Mouse (Mus musculus): ENCODE measurements around the gene Idua.

Gene Idua

DNA sequence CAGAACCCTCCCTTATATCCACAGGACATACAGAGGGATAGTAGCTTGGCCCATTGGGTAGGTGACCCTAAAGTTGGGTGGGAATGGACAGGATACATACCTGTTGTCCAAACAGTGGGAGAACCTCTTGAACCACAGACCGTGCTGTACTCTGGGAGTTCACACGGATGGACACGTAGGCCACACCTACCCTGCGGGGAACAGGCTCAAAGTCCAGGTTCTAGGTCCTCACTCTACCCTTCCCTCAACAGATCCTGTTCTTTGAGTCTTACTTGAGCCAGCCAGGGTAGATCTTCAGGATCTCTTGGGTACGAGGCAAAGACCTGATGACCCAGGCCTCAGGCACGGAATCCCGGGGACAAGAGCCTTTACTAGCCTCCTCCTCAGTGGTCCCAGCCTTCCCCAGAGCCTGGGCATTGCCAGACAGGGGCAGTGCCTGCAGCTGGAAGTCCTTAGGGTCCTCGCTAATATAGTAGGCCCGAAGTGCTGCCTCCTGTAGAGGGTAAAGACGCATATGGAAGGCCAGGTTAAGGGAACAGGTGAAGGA lies 5.6 kb upstream of the Idua start:
- DNase-seq (ENCODE audit: low spot score) = no peak

DNA sequence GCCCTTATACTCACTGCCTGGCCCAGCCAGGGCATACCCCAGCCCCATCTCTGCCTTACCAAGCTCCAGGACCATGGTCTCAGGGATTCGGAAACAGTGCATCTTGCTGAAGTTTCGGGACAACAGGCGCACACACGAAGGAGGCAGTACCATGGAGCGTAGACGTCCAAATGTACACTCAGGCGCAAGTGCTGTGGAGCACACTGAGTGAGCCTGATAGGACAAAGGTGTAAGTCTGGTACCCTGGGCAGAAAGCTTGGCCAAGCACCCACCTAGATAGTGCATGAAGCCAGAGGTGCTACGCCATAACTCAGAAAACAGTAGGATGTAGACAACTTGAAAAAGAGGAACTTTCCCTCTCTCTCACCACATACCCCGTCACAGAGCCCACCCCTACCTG lies 4.8 kb upstream of the Idua start:
- DNase-seq (ENCODE audit: low spot score) = no peak

DNA sequence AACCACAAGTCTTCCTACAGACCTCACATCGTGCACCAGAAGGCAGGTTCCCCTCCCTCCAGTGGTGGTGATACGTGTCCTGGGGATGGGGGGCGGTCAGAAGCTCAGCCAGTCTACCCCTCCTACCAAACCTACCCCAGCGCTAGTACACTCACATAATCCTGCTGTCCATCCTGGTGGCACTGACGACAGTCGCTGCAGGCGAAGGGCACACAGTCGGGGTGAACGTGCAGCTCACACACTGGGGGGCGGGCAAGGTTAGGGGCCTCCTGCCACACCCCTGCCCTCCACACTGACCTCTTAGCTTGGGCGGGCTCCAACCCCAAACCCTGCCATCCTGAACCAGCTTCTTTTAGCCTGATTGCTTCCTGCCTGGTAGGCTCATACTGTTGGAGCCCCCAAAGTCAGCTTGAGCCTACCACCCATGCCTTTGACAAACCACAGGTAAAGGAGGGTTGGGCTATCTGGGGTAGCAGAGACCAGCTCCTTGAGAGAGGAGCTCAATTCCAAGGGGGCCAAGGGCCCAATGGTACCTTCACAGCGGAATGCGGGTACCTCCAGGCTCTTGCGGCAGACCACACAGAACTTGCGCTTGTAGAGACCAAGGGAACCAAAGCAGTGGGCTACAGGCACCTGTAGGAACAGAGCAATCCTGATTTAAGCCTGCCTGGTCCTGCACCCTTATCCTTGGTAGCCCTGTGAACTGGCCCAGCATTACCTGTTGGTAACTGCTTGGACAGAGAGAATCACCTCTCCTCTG lies 4.1 kb upstream of the Idua start:
- no peak for DNase-seq (ENCODE audit: low spot score)

DNA sequence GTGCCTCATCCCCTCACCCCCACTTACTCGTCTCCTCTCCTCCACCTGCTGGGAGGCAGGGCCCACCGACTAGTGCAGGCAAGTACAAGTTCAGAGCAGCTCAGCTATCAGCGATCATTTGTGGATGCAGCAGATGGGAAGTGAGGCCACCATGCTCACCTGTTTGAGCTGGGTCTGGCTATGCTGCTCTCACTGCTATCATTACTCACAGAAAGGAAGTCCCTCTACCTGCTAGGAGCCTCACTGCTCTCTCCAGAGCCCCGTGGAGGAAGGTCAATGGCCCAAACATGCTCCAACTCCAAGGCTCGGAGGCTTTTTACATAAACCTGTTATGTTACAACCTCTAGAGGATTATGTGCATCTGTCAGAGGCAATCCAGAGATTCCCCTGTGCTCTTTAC lies 2.7 kb upstream of the Idua start:
- DNase-seq (ENCODE audit: low spot score) = no peak

DNA sequence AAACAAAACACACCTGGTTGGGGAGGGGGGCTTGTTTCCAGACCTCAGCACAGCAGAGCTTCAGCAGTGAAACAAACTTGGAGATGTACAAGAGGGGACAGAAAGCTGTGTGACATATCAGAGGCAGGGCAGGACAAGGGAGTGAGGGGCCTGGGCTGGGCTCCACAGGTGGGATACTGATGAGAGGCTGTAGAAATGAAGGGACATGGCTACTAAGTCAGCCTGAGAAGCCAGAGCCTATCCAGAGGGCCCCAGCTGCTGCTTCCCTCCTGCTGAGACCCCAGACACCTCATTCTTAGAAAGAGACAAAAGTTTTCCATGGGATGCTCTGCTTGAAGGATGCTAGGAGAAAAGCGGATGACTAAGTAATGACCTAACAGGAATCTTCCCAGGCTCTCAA lies 1.5 kb upstream of the Idua start:
- DNase-seq (ENCODE audit: low spot score) = no peak

DNA sequence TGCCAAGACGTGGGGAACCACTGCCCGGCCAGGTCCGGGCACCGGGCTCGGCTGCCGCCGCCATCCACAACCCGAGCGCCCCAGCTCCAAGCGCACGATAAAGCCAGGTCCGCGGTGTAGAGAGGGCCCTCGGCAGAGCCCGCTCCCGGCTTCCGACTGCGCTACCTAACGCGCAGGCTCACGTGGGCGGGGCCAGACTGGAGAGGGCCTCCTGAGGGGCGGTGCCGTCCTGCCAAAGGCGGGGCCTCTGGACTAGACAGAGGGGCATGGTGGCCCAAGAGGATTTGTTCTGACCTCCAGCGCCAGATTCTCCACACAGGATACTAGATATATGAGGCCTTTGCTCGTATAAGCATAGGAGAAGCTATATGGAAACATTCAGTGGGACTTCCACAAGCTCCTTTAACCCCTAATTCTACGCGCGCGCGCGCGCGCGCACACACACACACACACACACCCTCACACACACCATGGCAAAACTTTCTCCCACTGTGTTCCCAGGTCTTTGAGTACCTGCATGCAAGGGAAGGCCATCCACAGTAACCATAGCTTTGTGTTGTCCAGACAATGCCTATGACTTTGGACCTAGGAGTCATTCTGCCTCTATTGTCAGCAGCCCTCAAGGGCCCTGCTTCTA lies 619 bp downstream of the Idua start:
- DNase-seq (ENCODE audit: low spot score) = peak; percentile 93

DNA sequence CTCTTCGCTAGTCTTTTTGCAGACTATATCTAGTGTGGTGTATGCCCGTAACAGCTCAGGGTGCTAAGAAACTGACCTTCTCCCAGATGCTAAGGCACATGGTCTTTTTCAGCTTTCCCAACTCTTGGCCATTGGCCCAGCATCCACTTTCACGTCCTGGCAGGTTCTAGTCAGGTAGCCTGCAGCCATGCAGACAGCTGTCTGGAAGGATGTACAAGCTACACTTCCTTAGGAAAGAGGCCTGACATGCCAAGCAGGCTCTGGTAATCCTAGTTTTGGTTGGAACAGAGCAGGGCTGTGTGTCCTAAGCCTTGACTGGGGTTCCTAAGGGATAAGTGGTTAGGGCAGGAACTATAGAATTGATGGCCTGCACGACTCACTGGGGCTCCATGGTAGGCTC lies 2.6 kb downstream of the Idua start:
- DNase-seq (ENCODE audit: low spot score) = no peak

DNA sequence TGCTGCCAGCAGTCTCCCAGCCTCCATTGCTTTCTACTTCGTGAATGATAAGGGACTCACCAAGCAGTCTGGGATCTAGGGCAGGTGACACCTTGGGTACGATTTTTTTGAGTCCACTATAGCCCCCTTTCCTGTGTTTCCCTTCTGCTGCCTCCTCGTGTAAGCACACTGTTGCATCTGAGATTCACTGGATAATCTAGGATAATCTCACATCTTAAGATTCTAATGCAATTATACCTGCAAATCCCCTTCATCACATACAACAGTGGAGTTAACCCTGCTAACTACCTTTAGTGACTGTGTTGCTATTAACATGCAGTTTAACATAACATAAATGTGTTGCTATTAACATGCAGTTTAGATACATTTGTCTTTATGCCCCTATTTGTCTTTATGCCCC lies 4.9 kb downstream of the Idua start:
- DNase-seq (ENCODE audit: low spot score) = no peak

DNA sequence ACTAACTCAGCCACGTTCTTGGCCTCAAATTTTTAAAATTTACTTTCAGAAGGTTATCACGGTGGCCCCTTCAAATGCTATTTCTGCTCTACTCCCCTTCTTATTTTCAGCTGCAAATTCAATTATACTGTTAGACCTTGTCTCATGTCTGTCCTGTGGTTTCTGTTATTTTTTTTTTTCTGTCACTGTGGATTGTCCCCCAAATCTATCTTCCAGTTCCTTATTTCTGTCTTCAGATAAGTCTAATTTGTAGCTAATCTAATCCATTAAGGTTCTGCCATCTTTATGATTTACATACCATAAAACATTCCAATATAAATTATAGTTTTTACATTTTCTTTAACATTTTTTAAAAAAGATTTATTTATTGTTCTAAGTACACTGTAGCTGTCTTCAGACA lies 7.2 kb downstream of the Idua start:
- DNase-seq (ENCODE audit: low spot score) = no peak

DNA sequence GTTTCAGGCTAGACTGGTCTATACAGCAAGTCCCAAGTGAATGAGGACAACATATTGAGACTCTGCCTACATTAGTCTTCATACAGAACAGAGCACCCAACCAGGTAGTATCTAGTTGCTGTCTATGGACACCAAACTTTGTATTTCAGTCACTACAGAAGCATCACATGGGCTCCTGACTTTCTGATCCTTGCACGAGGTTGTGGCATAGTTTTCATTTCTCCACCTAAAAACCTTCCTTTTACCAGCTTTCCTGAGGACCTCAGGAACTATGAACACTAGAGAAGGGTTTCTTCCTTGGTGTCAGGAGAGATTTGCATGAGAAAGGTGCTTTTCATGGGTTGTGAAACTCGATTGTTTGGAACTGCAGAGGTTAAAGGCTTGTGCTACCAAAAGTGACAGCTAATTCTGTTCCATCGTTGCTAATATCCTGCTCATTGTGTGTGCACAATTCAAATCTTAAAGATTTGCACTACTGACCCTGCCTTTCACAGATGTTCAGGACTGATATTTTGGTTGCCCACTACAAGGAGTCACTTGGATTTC lies 8.3 kb downstream of the Idua start:
- no peak for DNase-seq (ENCODE audit: low spot score)

DNA sequence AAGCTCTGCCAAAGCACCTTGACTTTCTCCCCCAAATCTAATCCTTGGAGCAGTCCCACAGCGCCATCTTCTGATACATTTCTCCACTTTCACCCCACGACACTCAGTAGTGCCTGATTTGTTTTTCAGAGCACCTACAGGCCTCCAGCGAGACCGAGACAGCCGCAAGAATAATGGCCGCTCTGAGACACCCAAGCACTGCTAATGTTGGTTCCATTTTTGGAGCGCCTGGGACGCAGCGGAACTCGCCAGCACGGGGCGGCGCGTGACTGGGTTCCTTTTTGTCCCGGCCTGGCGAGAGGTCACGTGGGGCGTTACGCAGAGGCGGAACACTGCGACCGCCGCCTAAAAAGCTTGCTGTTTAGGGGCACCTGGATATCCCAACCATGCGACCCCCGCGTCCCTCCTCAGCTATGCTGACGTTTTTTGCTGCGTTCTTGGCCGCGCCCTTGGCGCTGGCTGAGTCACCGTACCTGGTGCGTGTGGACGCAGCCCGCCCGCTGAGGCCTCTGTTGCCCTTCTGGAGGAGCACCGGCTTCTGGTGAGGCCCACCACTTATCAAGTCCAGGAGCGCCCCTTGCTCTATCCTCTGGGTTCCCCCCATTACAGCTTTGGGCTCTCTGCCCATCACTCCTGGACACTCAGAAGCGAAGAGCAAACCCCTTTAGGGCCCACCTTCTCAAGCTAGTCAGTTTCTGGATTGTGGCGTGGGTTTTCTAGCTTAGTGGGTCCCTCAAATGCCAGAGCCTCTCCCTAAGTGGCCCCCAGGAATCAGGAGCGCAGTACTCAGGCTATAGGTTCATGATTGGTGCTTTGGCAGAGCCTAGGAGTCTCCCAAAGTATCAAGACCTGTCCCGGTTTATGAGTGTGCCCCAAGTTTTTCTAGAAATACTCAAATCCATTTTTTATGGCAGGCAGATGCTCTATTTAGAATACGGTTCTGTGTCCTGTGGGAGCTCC lies 9.1 kb downstream of the Idua start, which contains the start of gene Dgkq:
TSS of gene Dgkq (minus strand) at position 696 of the 960 bp plus-strand sequence.
- DNase-seq (ENCODE audit: low spot score) = peak; percentile 86

DNA sequence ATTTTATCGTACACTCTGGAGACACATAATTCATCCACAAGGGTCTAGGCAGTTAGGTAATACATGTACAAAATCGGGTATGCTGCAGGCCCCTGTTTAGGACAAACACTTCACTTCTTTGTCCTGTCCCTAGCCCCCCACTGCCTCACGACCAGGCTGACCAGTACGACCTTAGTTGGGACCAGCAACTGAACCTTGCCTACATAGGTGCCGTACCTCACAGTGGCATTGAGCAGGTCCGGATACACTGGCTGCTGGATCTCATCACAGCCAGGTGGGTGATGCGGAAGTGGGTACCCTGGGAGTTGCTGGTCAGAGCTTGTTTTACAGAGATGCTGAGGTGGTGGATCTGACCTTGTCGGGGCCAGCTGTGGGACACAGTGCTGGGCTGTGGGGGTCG lies 9.9 kb downstream of the Idua start:
- no peak for DNase-seq (ENCODE audit: low spot score)

DNA sequence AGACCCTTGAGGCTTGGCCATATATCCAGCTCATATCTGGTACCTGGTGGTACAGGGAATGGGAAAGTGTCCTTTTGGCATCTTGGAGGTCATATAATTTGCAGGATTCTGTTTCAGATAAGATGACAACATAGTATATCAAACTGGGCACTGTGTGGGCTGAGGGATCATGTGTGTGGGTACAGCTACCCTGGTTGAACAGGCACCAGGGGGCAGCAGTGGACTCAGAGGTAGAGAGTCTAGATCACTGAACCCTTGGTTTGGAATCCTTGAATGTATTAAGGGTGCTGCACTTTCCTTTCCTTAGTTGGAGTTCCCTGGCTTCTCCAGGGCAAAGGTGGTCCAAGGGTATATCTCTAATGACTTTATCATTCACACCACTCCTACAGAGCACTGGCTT lies 10.7 kb downstream of the Idua start:
- DNase-seq (ENCODE audit: low spot score) = peak; percentile 50

DNA sequence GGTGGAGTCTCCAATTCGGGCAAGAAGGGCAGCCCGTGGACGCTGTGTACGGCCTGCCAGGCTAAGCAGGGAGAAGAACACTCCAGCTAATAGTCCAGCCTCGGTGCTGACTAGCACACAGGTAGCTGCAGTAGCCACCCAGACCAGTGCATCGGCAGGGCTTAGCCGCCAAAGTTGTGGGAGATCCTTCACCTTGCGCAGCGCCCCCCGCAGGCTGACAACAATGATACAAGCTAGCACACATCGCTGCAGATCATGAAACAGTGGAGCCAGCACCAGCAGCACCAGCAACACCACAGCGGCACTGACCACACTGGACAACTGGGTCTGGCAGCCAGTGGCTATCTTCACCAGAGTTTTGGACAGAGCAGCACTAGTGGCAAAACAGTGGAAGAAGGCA lies 11.6 kb downstream of the Idua start:
- no peak for DNase-seq (ENCODE audit: low spot score)

DNA sequence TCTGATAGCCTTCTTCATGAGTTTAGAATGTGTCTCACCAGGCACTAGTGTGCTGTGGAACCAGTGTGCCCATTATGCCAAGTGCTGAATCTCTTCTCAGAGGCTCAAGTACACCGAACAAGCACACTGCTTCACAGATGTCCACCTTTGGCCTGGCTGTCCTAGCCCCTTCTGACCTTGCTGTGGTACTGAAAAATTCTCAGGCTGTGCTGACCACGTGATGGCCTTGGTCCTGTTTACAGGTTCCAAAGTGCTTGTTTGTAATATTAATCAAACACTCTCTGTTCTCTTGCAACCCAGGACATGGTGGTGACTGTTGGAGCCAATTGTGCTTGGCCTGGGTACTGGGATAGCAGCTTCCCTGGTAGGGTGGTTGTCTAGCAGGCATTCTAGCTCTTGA lies 14.5 kb downstream of the Idua start:
- no peak for DNase-seq (ENCODE audit: low spot score)

DNA sequence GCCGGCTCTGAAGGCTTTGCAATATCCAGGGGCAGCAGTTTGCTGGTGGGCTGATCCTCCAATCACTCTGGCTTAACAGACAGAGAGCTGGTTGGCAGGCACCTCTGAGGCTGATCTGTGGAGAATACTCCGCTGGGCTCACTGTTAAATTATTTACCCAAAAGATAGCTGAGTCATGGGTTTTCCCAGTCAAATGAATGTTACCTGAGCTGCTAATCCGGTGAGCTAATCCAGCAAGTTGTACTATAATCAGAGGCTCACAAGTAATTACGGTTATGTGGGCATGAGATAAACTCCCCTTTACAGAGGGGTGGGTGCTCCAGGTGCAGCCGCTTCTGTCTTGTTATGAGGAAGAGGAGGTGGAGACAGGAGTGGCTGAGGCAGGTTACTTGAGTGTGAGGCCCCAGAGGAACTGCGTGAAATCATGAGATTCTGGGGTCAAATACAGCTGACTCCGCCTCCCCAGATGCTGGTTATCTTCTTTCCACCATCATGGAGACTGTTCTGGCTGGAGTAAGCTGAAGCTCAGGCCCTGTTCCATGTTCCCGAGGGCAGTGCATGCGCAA lies 15.2 kb downstream of the Idua start, which contains the start of gene Slc26a1:
TSS of gene Slc26a1 (minus strand) at position 319 of the 566 bp plus-strand sequence.
- no peak for DNase-seq (ENCODE audit: low spot score)

DNA sequence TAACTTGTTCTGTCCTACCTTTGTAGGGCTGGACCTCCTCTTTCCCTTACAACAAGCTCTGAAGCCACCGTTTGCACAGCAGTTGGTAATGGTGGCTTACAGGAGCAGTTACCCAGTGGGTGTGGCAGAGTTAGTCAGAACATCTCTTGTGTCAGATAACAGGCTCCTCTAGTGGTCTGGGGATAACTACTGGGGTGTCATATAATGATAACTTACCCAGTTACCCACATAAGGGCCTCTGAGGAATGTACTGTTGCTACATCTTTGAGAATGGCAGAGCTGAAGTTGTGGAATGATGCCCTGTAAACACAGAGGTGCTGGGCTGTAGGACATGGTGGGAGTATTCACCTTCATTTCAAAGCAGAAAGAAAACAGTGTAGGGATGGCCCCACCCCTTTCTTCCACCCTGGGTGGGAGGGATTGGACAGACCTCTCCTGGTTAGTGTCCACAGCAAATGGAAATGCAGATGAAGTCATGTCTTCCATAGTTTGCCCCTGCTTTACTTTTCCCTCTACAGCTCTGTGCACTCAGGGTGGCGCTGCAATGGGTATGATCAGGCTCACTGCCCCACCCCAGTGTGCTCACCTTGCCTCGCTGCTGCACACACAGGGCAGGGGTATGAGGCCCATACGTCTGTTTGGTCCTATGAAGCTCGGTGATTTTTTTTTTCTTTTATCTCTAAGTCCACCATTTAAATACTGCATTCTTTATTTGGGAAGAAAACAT lies 16.8 kb downstream of the Idua start:
- no peak for DNase-seq (ENCODE audit: low spot score)

DNA sequence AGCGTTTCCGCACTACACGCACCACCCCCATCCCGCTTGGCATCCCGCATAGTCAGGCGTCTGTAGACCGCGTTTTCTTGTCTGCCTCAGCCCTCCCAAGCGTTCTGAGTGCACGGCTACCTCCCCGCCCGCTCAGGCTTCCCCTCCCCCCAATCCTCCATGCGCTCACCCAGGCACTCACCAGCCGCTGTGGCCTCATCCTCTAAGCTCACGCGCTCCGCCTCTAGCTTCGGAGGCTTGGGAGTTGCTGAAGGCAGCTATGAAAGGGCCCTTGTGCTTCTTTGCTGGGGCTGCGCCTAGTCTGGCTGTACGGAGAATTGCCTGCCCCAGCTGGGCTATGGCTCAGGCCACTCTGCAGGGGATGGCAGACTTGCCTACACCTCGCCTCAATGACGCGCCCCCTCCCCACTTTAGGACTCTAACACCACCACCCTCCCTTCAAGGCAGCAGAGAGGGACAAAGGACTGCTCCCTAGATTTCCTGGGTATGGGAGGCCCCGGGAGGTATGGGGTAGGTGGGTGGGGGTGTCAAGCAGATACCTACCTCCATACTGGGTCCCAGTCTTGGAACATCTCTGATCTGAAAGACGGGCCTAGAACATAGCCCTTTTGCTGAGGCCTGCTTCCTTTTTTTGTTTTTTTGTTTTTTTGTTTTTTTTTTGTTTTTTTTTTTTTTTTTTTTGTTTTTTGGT lies 17.6 kb downstream of the Idua start:
- DNase-seq (ENCODE audit: low spot score) = peak; percentile 39

DNA sequence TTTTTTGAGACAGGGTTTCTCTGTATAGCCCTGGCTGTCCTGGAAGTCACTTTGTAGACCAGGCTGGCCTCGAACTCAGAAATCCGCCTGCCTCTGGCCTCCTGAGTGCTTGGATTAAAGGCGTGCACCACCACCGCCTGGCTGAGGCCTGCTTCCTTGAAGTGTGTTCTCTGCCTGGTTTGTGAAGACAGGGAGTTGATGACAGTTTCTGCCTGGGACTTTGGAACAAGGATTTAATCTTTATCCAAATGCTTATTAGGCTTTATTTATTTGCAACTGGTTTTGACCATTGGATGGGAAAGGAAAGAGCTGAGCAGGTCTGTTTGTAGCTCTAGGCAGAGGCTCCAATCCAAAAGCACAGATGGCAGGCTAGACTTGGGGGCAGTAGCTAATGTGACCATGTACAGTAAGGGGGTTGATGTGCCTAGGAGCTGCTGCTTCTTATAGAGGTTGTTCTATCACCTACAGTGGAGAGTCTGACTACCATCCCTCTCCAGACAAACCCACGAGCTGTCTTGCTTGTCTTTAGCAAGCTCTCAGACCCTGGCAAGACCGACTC lies 18.2 kb downstream of the Idua start:
- DNase-seq (ENCODE audit: low spot score) = no peak

DNA sequence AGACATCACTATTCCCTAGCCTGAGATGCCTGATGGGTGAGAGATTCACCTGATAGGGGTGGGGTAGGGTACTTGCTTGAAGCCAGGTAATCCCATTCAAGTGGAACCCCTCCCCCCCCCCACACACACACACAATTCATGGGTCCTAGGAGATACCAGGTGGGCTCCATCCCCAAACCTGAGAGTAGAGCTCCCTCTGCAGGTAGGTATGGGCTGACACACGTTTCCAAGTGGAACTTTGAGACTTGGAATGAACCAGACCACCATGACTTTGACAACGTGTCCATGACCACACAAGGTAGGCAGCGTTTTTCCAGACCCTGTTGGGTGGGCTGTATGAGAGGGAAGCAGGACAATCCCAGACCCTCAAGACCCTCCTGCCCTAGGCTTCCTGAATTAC lies 19.8 kb downstream of the Idua start:
- DNase-seq (ENCODE audit: low spot score) = no peak
